Mouse (Mus musculus): Measurements from ENCODE around the gene Carnmt1. TPM values are rescaled to one million over a fixed set of nuclear protein-coding genes. Genes with fewer than 3 reads are reported as not detected.

The Carnmt1 gene
- polyA plus RNA-seq, 1 experiment from 2014 or later, result 24.2 TPM

GRCm38 (mm10) chr19:18687556-18687955 lies 17.0 kb downstream of the Carnmt1 start:
- Histone ChIP-seq H3K27me3 (ENCODE audit: control insufficient read depth, insufficient read depth, low read length) (no peaks in the 10 kb centered on the region), H3K4me2 (ENCODE audit: low read depth) (no peak overlapping the region), H3K36me3 (ENCODE audit: control insufficient read depth, insufficient read depth, low read length) (no peaks in the 10 kb centered on the region), H3K4me1 (ENCODE audit: control insufficient read depth, insufficient read depth, low read length) (no peaks in the 10 kb centered on the region), H3K9me3 (ENCODE audit: control insufficient read depth, low read length) (no peaks in the 10 kb centered on the region), H3K27ac (ENCODE audit: low read depth, low read length) (no peak overlapping the region), H3K4me3 (ENCODE audit: low read depth, low read length) (no peak overlapping the region), H3K9ac (ENCODE audit: low read length) (no peak overlapping the region)
- no peak for DNase-seq (ENCODE audit: low spot score)
- 84% methylated on average over 3 of the region's 3 CpGs for WGBS
- ATAC-seq (ENCODE audit: insufficient read depth, low FRiP score, low TSS enrichment), result no peak

- H3K27ac ChIP-seq (ENCODE audit: low read depth, low read length), result no peak overlapping the region
- H3K4me3 ChIP-seq (ENCODE audit: low read depth, low read length), result no peak overlapping the region
- H3K4me1 ChIP-seq (ENCODE audit: control insufficient read depth, insufficient read depth, low read length), result no peaks in the 10 kb centered on the region
- H3K9ac ChIP-seq (ENCODE audit: low read length), result no peak overlapping the region
- H3K36me3 ChIP-seq (ENCODE audit: control insufficient read depth, insufficient read depth, low read length), result no peaks in the 10 kb centered on the region
- no peaks in the 10 kb centered on the region for H3K27me3 ChIP-seq (ENCODE audit: control insufficient read depth, insufficient read depth, low read length)
- ATAC-seq (ENCODE audit: insufficient read depth, low FRiP score, low TSS enrichment) (no peak), DNase-seq (ENCODE audit: low spot score) (no peak)
- H3K4me2 ChIP-seq (ENCODE audit: low read depth), result no peak overlapping the region
- WGBS, result 90% methylated on average over 3 of the region's 3 CpGs
- no peaks in the 10 kb centered on the region for H3K9me3 ChIP-seq (ENCODE audit: control insufficient read depth, low read length)
These were observed 21.6 kb downstream of the Carnmt1 start for GRCm38 (mm10) chr19:18692176-18692575.

- Histone ChIP-seq H3K4me2 (ENCODE audit: low read depth) (no peak overlapping the region), H3K27me3 (ENCODE audit: control insufficient read depth, insufficient read depth, low read length) (no peaks in the 10 kb centered on the region), H3K4me1 (ENCODE audit: control insufficient read depth, insufficient read depth, low read length) (no peaks in the 10 kb centered on the region), H3K4me3 (ENCODE audit: low read depth, low read length) (no peak overlapping the region), H3K27ac (ENCODE audit: low read depth, low read length) (no peak overlapping the region), H3K36me3 (ENCODE audit: control insufficient read depth, insufficient read depth, low read length) (no peaks in the 10 kb centered on the region), H3K9ac (ENCODE audit: low read length) (no peak overlapping the region), H3K9me3 (ENCODE audit: control insufficient read depth, low read length) (no peaks in the 10 kb centered on the region)
- ATAC-seq (ENCODE audit: insufficient read depth, low FRiP score, low TSS enrichment) (no peak), DNase-seq (ENCODE audit: low spot score) (no peak)
- WGBS, result 84% methylated on average over 2 of the region's 2 CpGs
These were observed 22.2 kb downstream of the Carnmt1 start for GRCm38 (mm10) chr19:18692768-18693167.

GRCm38 (mm10) chr19:18695116-18695515 lies 24.6 kb downstream of the Carnmt1 start:
- Histone ChIP-seq H3K27me3 (ENCODE audit: control insufficient read depth, insufficient read depth, low read length) (no peaks in the 10 kb centered on the region), H3K4me3 (ENCODE audit: low read depth, low read length) (no peak overlapping the region), H3K27ac (ENCODE audit: low read depth, low read length) (no peak overlapping the region), H3K36me3 (ENCODE audit: control insufficient read depth, insufficient read depth, low read length) (no peaks in the 10 kb centered on the region), H3K9me3 (ENCODE audit: control insufficient read depth, low read length) (no peaks in the 10 kb centered on the region), H3K4me2 (ENCODE audit: low read depth) (no peak overlapping the region), H3K9ac (ENCODE audit: low read length) (no peak overlapping the region), H3K4me1 (ENCODE audit: control insufficient read depth, insufficient read depth, low read length) (no peaks in the 10 kb centered on the region)
- ATAC-seq (ENCODE audit: insufficient read depth, low FRiP score, low TSS enrichment) (no peak), DNase-seq (ENCODE audit: low spot score) (no peak)
- WGBS, result 94% methylated on average over 3 of the region's 3 CpGs

GRCm38 (mm10) chr19:18695552-18695951 lies 25.0 kb downstream of the Carnmt1 start:
- no peak for ATAC-seq (ENCODE audit: insufficient read depth, low FRiP score, low TSS enrichment)
- no peak for DNase-seq (ENCODE audit: low spot score)
- no peaks in the 10 kb centered on the region for H3K4me1 ChIP-seq (ENCODE audit: control insufficient read depth, insufficient read depth, low read length)
- no peak overlapping the region for H3K9ac ChIP-seq (ENCODE audit: low read length)
- H3K9me3 ChIP-seq (ENCODE audit: control insufficient read depth, low read length), result no peaks in the 10 kb centered on the region
- H3K4me3 ChIP-seq (ENCODE audit: low read depth, low read length), result no peak overlapping the region
- H3K36me3 ChIP-seq (ENCODE audit: control insufficient read depth, insufficient read depth, low read length), result no peaks in the 10 kb centered on the region
- H3K4me2 ChIP-seq (ENCODE audit: low read depth), result no peak overlapping the region
- no peak overlapping the region for H3K27ac ChIP-seq (ENCODE audit: low read depth, low read length)
- 91% methylated on average over 1 of the region's 1 CpGs for WGBS
- H3K27me3 ChIP-seq (ENCODE audit: control insufficient read depth, insufficient read depth, low read length), result no peaks in the 10 kb centered on the region

GRCm38 (mm10) chr19:18708101-18708500 lies 37.5 kb downstream of the Carnmt1 start:
- no peaks in the 10 kb centered on the region for H3K27me3 ChIP-seq (ENCODE audit: control insufficient read depth, insufficient read depth, low read length)
- no peaks in the 10 kb centered on the region for H3K4me1 ChIP-seq (ENCODE audit: control insufficient read depth, insufficient read depth, low read length)
- no peak overlapping the region for H3K9ac ChIP-seq (ENCODE audit: low read length)
- no peak overlapping the region for H3K27ac ChIP-seq (ENCODE audit: low read depth, low read length)
- no peak for ATAC-seq (ENCODE audit: insufficient read depth, low FRiP score, low TSS enrichment)
- no peak overlapping the region for H3K4me2 ChIP-seq (ENCODE audit: low read depth)
- DNase-seq (ENCODE audit: low spot score), result no peak
- no peak overlapping the region for H3K4me3 ChIP-seq (ENCODE audit: low read depth, low read length)
- H3K36me3 ChIP-seq (ENCODE audit: control insufficient read depth, insufficient read depth, low read length), result no peaks in the 10 kb centered on the region
- H3K9me3 ChIP-seq (ENCODE audit: control insufficient read depth, low read length), result no peaks in the 10 kb centered on the region

- Histone ChIP-seq H3K4me3 (ENCODE audit: low read depth, low read length) (no peak overlapping the region), H3K9me3 (ENCODE audit: control insufficient read depth, low read length) (no peaks in the 10 kb centered on the region), H3K4me1 (ENCODE audit: control insufficient read depth, insufficient read depth, low read length) (peaks cover 12% of the 10 kb centered on the region; the same call in 1 of the 2 replicates), H3K4me2 (ENCODE audit: low read depth) (no peak overlapping the region), H3K9ac (ENCODE audit: low read length) (no peak overlapping the region), H3K27ac (ENCODE audit: low read depth, low read length) (no peak overlapping the region), H3K27me3 (ENCODE audit: control insufficient read depth, insufficient read depth, low read length) (no peaks in the 10 kb centered on the region), H3K36me3 (ENCODE audit: control insufficient read depth, insufficient read depth, low read length) (no peaks in the 10 kb centered on the region)
- no peak for DNase-seq (ENCODE audit: low spot score)
- ATAC-seq (ENCODE audit: insufficient read depth, low FRiP score, low TSS enrichment), result no peak
- 71% methylated on average over 6 of the region's 6 CpGs for WGBS
These were observed 40.3 kb downstream of the Carnmt1 start for GRCm38 (mm10) chr19:18710903-18711302.

- H3K4me3 ChIP-seq (ENCODE audit: low read depth, low read length), result no peak overlapping the region
- WGBS, result 93% methylated on average over 9 of the region's 9 CpGs
- peaks cover 12% of the 10 kb centered on the region; the same call in 1 of the 2 replicates for H3K4me1 ChIP-seq (ENCODE audit: control insufficient read depth, insufficient read depth, low read length)
- no peaks in the 10 kb centered on the region for H3K9me3 ChIP-seq (ENCODE audit: control insufficient read depth, low read length)
- no peak overlapping the region for H3K27ac ChIP-seq (ENCODE audit: low read depth, low read length)
- DNase-seq (ENCODE audit: low spot score) (no peak), ATAC-seq (ENCODE audit: insufficient read depth, low FRiP score, low TSS enrichment) (no peak)
- no peak overlapping the region for H3K9ac ChIP-seq (ENCODE audit: low read length)
- no peaks in the 10 kb centered on the region for H3K36me3 ChIP-seq (ENCODE audit: control insufficient read depth, insufficient read depth, low read length)
- H3K4me2 ChIP-seq (ENCODE audit: low read depth), result no peak overlapping the region
- no peaks in the 10 kb centered on the region for H3K27me3 ChIP-seq (ENCODE audit: control insufficient read depth, insufficient read depth, low read length)
These were observed 41.0 kb downstream of the Carnmt1 start for GRCm38 (mm10) chr19:18711589-18711988.

- Histone ChIP-seq H3K4me2 (ENCODE audit: low read depth) (peak overlapping the region; percentile 53), H3K36me3 (ENCODE audit: control insufficient read depth, insufficient read depth, low read length) (no peaks in the 10 kb centered on the region), H3K9me3 (ENCODE audit: control insufficient read depth, low read length) (no peaks in the 10 kb centered on the region), H3K4me1 (ENCODE audit: control insufficient read depth, insufficient read depth, low read length) (peaks cover 12% of the 10 kb centered on the region; the same call in 1 of the 2 replicates), H3K27ac (ENCODE audit: low read depth, low read length) (peak overlapping the region; percentile 89), H3K9ac (ENCODE audit: low read length) (peak overlapping the region; percentile 86), H3K27me3 (ENCODE audit: control insufficient read depth, insufficient read depth, low read length) (no peaks in the 10 kb centered on the region), H3K4me3 (ENCODE audit: low read depth, low read length) (peak overlapping the region; percentile 88)
- DNase-seq (ENCODE audit: low spot score) (no peak), ATAC-seq (ENCODE audit: insufficient read depth, low FRiP score, low TSS enrichment) (no peak)
- WGBS, result 60% methylated on average over 16 of the region's 16 CpGs
These were observed 41.7 kb downstream of the Carnmt1 start for GRCm38 (mm10) chr19:18712153-18712865.

Data from neural tube, embryonic 11.5 days (tissue).